Mouse (Mus musculus) testis, postnatal 14 days (tissue): ENCODE measurements around the gene Gm6871.
"Not testable (repeated sequence)": the region's sequence is repeated elsewhere in the genome, so short reads cannot be mapped to it uniquely, and the experiment has no call there.

ENCODE experiments used
- DNase-seq: peaks from one replicate; pipeline ENCODE4 v3.0.0; 2021; ENCODE audit warnings: low spot score

Gm6871 gene

GRCm38 (mm10) chr7:41573562-41573961, at the start of gene Gm6871:
TSS of gene Gm6871 (minus strand) at chr7:41573662.
- DNase-seq = not testable (repeated sequence)

- DNase-seq = not testable (repeated sequence)
Measured at GRCm38 (mm10) chr7:41616241-41616640, 42.8 kb upstream of the Gm6871 start.

- DNase-seq = no peak
Measured at GRCm38 (mm10) chr7:41611654-41612053, 38.2 kb upstream of the Gm6871 start.

- DNase-seq = no peak
Measured at GRCm38 (mm10) chr7:41599932-41600548, 26.6 kb upstream of the Gm6871 start.

GRCm38 (mm10) chr7:41599034-41599813, 25.8 kb upstream of the Gm6871 start, which contains the start of gene 2610021A01Rik:
TSS of gene 2610021A01Rik (plus strand) at chr7:41599230.
- DNase-seq = peak; percentile 88

- no peak for DNase-seq
Measured at GRCm38 (mm10) chr7:41598615-41599014, 25.2 kb upstream of the Gm6871 start.

- not testable (repeated sequence) for DNase-seq
Measured at GRCm38 (mm10) chr7:41587831-41588230, 14.4 kb upstream of the Gm6871 start.

GRCm38 (mm10) chr7:41582028-41582427, 8.6 kb upstream of the Gm6871 start:
- no peak for DNase-seq

- DNase-seq = no peak
Measured at GRCm38 (mm10) chr7:41577956-41578355, 4.5 kb upstream of the Gm6871 start.

- DNase-seq = peak; percentile 78
Measured at GRCm38 (mm10) chr7:41560681-41561080, 12.8 kb downstream of the Gm6871 start.

- DNase-seq = no peak
Measured at GRCm38 (mm10) chr7:41512672-41513071, 60.8 kb downstream of the Gm6871 start.

- no peak for DNase-seq
Measured at GRCm38 (mm10) chr7:41512207-41512606, 61.3 kb downstream of the Gm6871 start.

GRCm38 (mm10) chr7:41502402-41502801, 71.1 kb downstream of the Gm6871 start:
- no peak for DNase-seq

- DNase-seq = peak; percentile 53
Measured at GRCm38 (mm10) chr7:41500151-41500934, 73.1 kb downstream of the Gm6871 start.

- DNase-seq = peak; percentile 96
Measured at GRCm38 (mm10) chr7:41499389-41500049, 73.9 kb downstream of the Gm6871 start, which contains the start of the genes Gm20449 and AW146154. TSS of gene Gm20449 (minus strand) at chr7:41499417. TSS of gene AW146154 (minus strand) at chr7:41499890.

- not testable (repeated sequence) for DNase-seq
Measured at GRCm38 (mm10) chr7:41499018-41499388, 74.5 kb downstream of the Gm6871 start.

- DNase-seq = not testable (repeated sequence)
Measured at GRCm38 (mm10) chr7:41498464-41498863, 75.0 kb downstream of the Gm6871 start.

- DNase-seq = no peak
Measured at GRCm38 (mm10) chr7:41497871-41498270, 75.6 kb downstream of the Gm6871 start.
